Mouse (Mus musculus): ENCODE results near the gene Nfix.

Nfix gene

GRCm38 (mm10) chr8:84798446-84799135 lies 1.6 kb downstream of the Nfix start:
- no peak for DNase-seq (ENCODE audit: inconsistent age in 2 of 2, low spot score in 1 of 2)

- DNase-seq (ENCODE audit: inconsistent age in 2 of 2, low spot score in 1 of 2): no peak
Measured at GRCm38 (mm10) chr8:84797971-84798370, 2.2 kb downstream of the Nfix start.

DNA sequence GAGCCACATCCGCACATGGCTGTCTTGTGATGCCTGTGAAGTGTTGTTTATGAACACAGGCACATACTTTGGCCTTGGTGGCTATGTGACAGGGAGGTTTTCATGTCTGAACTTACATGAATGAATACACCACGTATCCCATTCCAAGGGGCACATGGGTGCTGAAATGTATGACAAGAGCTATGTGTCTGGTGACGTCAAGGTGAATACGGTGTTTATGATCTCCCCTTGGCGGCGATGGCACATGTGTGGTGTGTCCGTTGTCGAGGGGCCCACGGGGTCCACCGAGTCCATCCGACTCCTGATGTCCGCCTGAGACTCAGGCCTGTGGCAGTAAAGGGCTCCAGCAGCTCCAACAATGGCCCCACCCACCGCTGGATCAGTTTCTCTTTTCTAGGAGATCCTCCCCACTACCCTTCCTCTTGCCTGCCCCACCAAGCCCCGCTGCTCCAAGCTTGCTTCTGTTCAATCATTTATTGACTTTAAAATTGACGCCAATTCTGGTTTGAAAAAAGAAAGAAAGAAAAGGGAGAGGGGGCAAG lies 2.8 kb downstream of the Nfix start:
- DNase-seq (ENCODE audit: inconsistent age in 2 of 2, low spot score in 1 of 2): no peak

GRCm38 (mm10) chr8:84794486-84794885 lies 5.7 kb downstream of the Nfix start:
- DNase-seq (ENCODE audit: inconsistent age in 2 of 2, low spot score in 1 of 2): no peak

DNA sequence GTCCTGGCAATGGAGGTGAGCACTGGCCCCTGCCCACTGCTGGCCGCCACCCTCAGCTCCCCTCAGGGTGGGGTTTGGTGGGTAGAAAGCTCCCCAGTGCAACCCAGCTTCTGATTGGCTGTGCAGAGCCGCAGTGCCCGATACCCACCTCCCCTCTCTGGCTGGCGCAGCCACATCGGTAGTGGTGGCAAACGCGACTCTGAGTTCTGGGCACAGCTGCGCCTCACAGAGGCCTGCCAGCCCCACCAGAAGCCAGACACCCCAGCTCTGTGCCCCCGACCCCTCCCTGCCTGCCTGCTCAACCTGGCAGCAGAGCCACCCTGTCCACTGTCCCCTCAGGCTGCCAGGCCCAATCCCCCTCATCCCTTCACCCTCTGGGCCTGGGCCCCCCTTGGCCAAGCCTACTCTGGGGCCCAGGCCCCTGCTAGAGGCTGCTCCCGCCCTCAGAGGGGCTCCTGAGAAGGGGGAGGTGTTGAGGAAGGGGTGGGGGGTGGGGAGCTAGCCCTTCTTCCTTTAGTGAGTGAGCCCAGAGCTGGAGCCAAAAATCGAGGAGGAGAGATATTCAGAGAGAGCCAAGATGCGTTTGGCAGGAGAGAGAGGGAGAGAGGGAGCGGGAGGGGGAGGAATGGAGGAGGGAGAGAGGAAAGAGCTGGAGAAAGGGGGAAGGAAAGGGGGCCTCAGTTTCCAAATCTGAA lies 6.2 kb downstream of the Nfix start:
- no peak for DNase-seq (ENCODE audit: inconsistent age in 2 of 2, low spot score in 1 of 2)

GRCm38 (mm10) chr8:84793134-84793533 lies 7.0 kb downstream of the Nfix start:
- no peak for DNase-seq (ENCODE audit: inconsistent age in 2 of 2, low spot score in 1 of 2)

DNA sequence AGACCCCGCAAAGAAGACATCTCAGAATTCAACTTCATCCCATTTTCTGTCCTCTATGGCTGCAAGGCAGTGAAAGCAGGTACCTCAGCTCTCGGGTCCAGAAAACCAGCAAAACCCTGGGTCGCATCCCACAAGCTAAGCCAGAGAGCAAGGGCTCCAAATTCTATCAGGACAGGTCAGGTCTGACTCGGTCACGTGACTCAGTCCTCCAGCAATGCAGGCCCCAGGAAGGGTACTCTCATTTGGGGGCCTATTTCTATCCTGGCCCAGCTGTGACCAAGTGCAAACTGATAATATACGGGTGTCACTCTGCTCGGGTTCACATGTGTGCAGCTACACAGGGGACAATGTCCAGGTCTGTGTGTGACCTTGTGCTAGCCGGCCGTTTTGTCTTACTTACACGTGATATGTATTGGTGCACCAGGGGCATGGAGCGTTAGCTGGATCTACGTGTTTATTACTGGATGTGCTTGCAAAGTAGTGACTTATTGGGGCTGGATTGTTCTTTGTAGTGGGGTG lies 7.7 kb downstream of the Nfix start:
- peak in 1 of 2 experiments; percentile 20 for DNase-seq (ENCODE audit: inconsistent age in 2 of 2, low spot score in 1 of 2)

- DNase-seq (ENCODE audit: inconsistent age in 2 of 2, low spot score in 1 of 2): peak in 1 of 2 experiments; percentile 22
Measured at GRCm38 (mm10) chr8:84790537-84790936, 9.6 kb downstream of the Nfix start.

- DNase-seq (ENCODE audit: inconsistent age in 2 of 2, low spot score in 1 of 2): peak in 1 of 2 experiments; percentile 37
Measured at GRCm38 (mm10) chr8:84789855-84790486, 10.2 kb downstream of the Nfix start.

- peak in 1 of 2 experiments; percentile 19 for DNase-seq (ENCODE audit: inconsistent age in 2 of 2, low spot score in 1 of 2)
Measured at GRCm38 (mm10) chr8:84789345-84789744, 10.8 kb downstream of the Nfix start.

DNA sequence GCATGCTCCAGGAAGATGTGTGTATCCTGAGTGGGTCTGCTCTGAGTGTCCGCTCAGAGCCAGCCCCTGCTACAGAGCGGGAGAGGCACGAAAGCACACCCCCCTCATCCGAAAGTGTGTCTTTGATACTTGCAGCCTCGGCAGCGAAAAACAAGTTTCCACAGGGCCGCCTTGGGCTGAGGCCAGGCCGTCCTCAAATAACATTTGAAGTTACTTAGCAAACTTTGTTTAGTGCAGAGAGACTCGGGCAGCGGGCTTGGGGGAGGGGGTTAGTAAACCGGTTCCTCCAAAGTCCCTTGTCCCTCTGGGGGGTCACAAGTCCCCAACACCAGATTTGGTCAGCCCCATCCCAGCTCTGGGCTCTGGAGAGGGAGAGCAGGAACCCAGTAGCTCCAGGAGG lies 11.2 kb downstream of the Nfix start:
- DNase-seq (ENCODE audit: inconsistent age in 2 of 2, low spot score in 1 of 2): peak in 1 of 2 experiments; percentile 69

- peak in 1 of 2 experiments; percentile 35 for DNase-seq (ENCODE audit: inconsistent age in 2 of 2, low spot score in 1 of 2)
Measured at GRCm38 (mm10) chr8:84787523-84788302, 12.4 kb downstream of the Nfix start.

- DNase-seq (ENCODE audit: inconsistent age in 2 of 2, low spot score in 1 of 2): no peak
Measured at GRCm38 (mm10) chr8:84786801-84787467, 13.2 kb downstream of the Nfix start.

- peak in 1 of 2 experiments; percentile 66 for DNase-seq (ENCODE audit: inconsistent age in 2 of 2, low spot score in 1 of 2)
Measured at GRCm38 (mm10) chr8:84785756-84786677, 14.1 kb downstream of the Nfix start.

DNA sequence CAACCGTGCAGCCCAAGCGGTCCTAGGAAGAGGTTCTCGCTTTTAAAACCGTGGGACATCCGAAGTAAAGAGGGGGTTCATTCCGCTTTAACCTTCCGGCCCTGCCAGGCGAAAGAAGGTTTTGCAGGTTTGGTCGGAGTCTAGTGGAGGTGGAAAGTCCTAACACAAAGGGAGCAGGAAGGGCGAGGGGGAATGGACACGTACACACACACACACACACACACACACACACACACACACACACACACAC lies 14.7 kb downstream of the Nfix start:
- no peak for DNase-seq (ENCODE audit: inconsistent age in 2 of 2, low spot score in 1 of 2)

- DNase-seq (ENCODE audit: inconsistent age in 2 of 2, low spot score in 1 of 2): peak in 1 of 2 experiments; percentile 52
Measured at GRCm38 (mm10) chr8:84784681-84785505, 15.3 kb downstream of the Nfix start.

DNA sequence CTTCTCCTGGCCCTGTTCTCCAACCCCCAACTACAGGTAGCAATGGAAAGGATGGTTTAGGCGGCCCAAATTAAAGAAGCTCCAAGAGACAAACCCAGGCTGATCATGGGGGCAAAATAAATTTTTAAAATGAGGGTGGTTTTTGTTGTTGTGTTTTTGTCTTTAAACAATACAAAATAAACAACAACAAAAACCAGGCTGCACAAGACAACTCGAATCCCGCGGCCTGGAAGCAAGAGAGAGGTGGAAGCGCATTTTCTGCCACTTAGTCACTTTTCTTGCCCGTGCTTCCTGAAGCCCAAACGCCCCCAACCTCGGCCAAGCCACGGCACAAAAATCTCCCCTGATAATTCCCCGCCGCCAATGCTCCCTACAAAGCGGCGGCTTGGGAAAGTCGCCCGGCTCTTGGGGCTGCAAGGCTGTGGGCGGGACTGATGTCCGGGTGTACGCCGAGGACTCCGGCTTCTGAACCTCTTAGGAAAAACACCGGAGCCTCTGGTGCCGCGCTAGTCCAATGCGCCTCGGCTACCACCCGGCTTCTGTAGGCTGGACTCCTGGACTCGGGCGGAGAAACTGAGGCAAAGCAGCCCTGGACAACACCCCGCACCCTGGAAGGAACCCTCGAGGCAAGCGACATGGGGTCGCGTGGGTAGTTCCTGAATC lies 16.1 kb downstream of the Nfix start:
- peak in 1 of 2 experiments; percentile 77 for DNase-seq (ENCODE audit: inconsistent age in 2 of 2, low spot score in 1 of 2)
